In the genomic region with DNA sequence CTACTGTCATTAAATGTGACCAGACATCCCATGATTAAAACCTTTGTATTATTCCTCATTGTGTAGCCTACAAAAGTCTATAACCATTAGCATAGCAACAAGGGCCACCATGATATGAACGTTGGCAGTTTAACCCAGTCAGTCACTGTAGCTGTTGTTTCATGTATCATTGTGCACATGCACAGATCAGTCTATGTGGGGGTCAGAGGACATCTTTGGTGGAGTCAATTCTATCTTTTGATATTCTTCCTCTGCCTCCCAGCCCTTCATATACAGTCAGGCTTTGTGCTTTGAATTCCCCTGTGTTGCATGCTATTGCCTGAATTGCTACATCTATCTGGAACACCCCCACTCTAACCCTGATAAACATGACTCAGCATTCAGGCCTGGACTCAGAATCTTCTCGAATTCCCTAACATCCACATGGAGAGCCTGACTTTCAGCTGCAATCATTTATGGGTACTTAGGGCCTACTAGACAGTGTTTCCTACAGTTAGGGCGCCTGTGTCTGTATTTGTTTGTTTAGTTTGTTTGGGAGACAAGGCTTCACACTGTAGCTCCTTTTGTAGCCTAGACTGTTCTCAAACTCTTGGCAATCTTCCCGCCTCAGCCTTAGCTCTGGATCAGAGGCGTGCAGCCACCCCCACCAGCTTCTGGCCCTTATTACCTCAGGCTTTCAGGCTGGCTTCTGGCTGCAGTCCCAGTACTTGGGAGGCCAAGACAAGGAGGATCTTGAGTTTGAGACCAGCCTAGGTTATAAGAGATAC, we compare ENCODE assay signal across 11 mouse cellular contexts. TPM values are rescaled to one million over a fixed set of nuclear protein-coding genes. Genes with fewer than 3 reads are reported as not detected.
DNase-seq lines count a peak whose midpoint lies in the region; ATAC-seq and TF ChIP-seq lines count a peak whose summit lies in the region.
"Had no signal": no experiment of that assay in that cellular context is flagged by ENCODE, and none has a peak within 500 bp of the region (broad histone marks: within the 10 kb centered on the region; RNA-seq: fewer than 3 reads in every experiment).

No protein-coding gene starts in this region.

- no peak overlapping the region for H3K27ac ChIP-seq in forebrain, embryonic 16.5 days (ENCODE audit: low read length)
- H3K27ac ChIP-seq in forebrain, embryonic 12.5 days = no peak overlapping the region
- H3K27ac ChIP-seq in liver, postnatal 0 days (ENCODE audit: low read depth) = no peak overlapping the region
- H3K27ac ChIP-seq in neural tube, embryonic 15.5 days (replicated peaks) = no peak overlapping the region
- no peak overlapping the region for H3K27ac ChIP-seq in forebrain, postnatal 0 days (ENCODE audit: low read depth, low read length)
- H3K27ac ChIP-seq: embryonic facial prominence, embryonic 12.5 days; limb, embryonic 12.5 days had no signal

- no peak for TF ChIP-seq EP300 in liver, postnatal 0 days (IDR thresholded peaks at IDR 0.05; ENCODE audit: low read depth)

- no peak overlapping the region for H3K4me2 ChIP-seq in forebrain, embryonic 16.5 days (ENCODE audit: low read length)
- H3K4me2 ChIP-seq in forebrain, embryonic 12.5 days = no peak overlapping the region
- H3K4me2 ChIP-seq in liver, postnatal 0 days (ENCODE audit: low read depth, low read length) = no peak overlapping the region
- H3K4me2 ChIP-seq in neural tube, embryonic 15.5 days = no peak overlapping the region
- H3K4me2 ChIP-seq in forebrain, postnatal 0 days (ENCODE audit: low read depth) = no peak overlapping the region
- H3K4me2 ChIP-seq: embryonic facial prominence, embryonic 12.5 days; limb, embryonic 12.5 days had no signal

- 0 out of 2 replicates have a peak, but pooled peaks have one; percentile 20 for ATAC-seq in forebrain, embryonic 16.5 days
- no peak for ATAC-seq in forebrain, embryonic 12.5 days (ENCODE audit: low FRiP score)
- peak; percentile 47 for ATAC-seq in liver, postnatal 0 days
- no peak; the same call in 1 of the 2 replicates for ATAC-seq in neural tube, embryonic 15.5 days (ENCODE audit: low FRiP score)
- no peak; the same call in 1 of the 2 replicates for ATAC-seq in forebrain, postnatal 0 days

- H3K27me3 ChIP-seq in forebrain, embryonic 16.5 days (replicated peaks; ENCODE audit: control insufficient read depth, insufficient read depth, low read length) = no peaks in the 10 kb centered on the region
- H3K27me3 ChIP-seq in forebrain, embryonic 12.5 days = no peaks in the 10 kb centered on the region
- H3K27me3 ChIP-seq in liver, postnatal 0 days (ENCODE audit: insufficient read depth, low read length) = no peaks in the 10 kb centered on the region
- no peaks in the 10 kb centered on the region for H3K27me3 ChIP-seq in neural tube, embryonic 15.5 days (replicated peaks)
- no peaks in the 10 kb centered on the region for H3K27me3 ChIP-seq in forebrain, postnatal 0 days (ENCODE audit: insufficient read depth, low read length)
- H3K27me3 ChIP-seq: CH12.LX; embryonic facial prominence, embryonic 12.5 days; limb, embryonic 12.5 days had no signal

- no peak overlapping the region for H3K9ac ChIP-seq in forebrain, embryonic 16.5 days (replicated peaks; ENCODE audit: low read depth, low read length)
- no peak overlapping the region for H3K9ac ChIP-seq in forebrain, embryonic 12.5 days
- H3K9ac ChIP-seq in liver, postnatal 0 days (replicated peaks) = no peak overlapping the region
- no peak overlapping the region for H3K9ac ChIP-seq in neural tube, embryonic 15.5 days (replicated peaks)
- no peak overlapping the region for H3K9ac ChIP-seq in forebrain, postnatal 0 days
- H3K9ac ChIP-seq: embryonic facial prominence, embryonic 12.5 days; limb, embryonic 12.5 days had no signal

- peak; percentile 67 for DNase-seq in right cerebral cortex, adult 2 months (ENCODE audit: low spot score in 2 of 2)
- no peak for DNase-seq in right cerebral cortex, postnatal 36 days (ENCODE audit: low spot score in 2 of 2)
- peak; percentile 44 to 61 for DNase-seq in frontal cortex, postnatal 10 days (ENCODE audit: low spot score in 2 of 2)
- DNase-seq in liver, postnatal 0 days = no peak
- DNase-seq in forebrain, postnatal 0 days = no peak

- H3K9me3 ChIP-seq in forebrain, embryonic 16.5 days (ENCODE audit: control insufficient read depth, low read length) = no peaks in the 10 kb centered on the region
- no peaks in the 10 kb centered on the region for H3K9me3 ChIP-seq in forebrain, embryonic 12.5 days
- no peaks in the 10 kb centered on the region for H3K9me3 ChIP-seq in liver, postnatal 0 days (ENCODE audit: low read length)
- no peaks in the 10 kb centered on the region for H3K9me3 ChIP-seq in neural tube, embryonic 15.5 days (replicated peaks)
- no peaks in the 10 kb centered on the region for H3K9me3 ChIP-seq in forebrain, postnatal 0 days (ENCODE audit: low read length)
- H3K9me3 ChIP-seq: embryonic facial prominence, embryonic 12.5 days; limb, embryonic 12.5 days had no signal

- no peak for TF ChIP-seq CTCF in liver, postnatal 0 days (IDR thresholded peaks at IDR 0.05; ENCODE audit: low read depth)
- TF ChIP-seq CTCF in forebrain, postnatal 0 days (IDR thresholded peaks at IDR 0.05; ENCODE audit: low read depth) = no peak

- no peaks in the 10 kb centered on the region for H3K36me3 ChIP-seq in forebrain, embryonic 16.5 days (ENCODE audit: control insufficient read depth, insufficient read depth)
- H3K36me3 ChIP-seq in forebrain, embryonic 12.5 days (replicated peaks) = 0 out of 2 replicates have a peak, but pooled peaks cover 6% of the 10 kb centered on the region
- H3K36me3 ChIP-seq in liver, postnatal 0 days (replicated peaks; ENCODE audit: insufficient read depth, low read length) = no peaks in the 10 kb centered on the region
- peaks cover 20% of the 10 kb centered on the region for H3K36me3 ChIP-seq in neural tube, embryonic 15.5 days
- H3K36me3 ChIP-seq in forebrain, postnatal 0 days (ENCODE audit: insufficient read depth) = peaks cover 12% of the 10 kb centered on the region
- H3K36me3 ChIP-seq: embryonic facial prominence, embryonic 12.5 days had no signal

- no peak overlapping the region for H3K4me3 ChIP-seq in forebrain, embryonic 16.5 days (replicated peaks; ENCODE audit: low read length)
- H3K4me3 ChIP-seq in forebrain, embryonic 12.5 days (replicated peaks) = no peak overlapping the region
- no peak overlapping the region for H3K4me3 ChIP-seq in liver, postnatal 0 days (ENCODE audit: low read depth, low read length)
- no peak overlapping the region for H3K4me3 ChIP-seq in neural tube, embryonic 15.5 days (replicated peaks)
- H3K4me3 ChIP-seq in forebrain, postnatal 0 days (ENCODE audit: low read depth, low read length) = no peak overlapping the region
- H3K4me3 ChIP-seq: embryonic facial prominence, embryonic 12.5 days; limb, embryonic 12.5 days had no signal

- H3K4me1 ChIP-seq in forebrain, embryonic 16.5 days (replicated peaks; ENCODE audit: control insufficient read depth, insufficient read depth, low read length) = no peaks in the 10 kb centered on the region
- H3K4me1 ChIP-seq in forebrain, embryonic 12.5 days = no peaks in the 10 kb centered on the region
- H3K4me1 ChIP-seq in liver, postnatal 0 days (ENCODE audit: insufficient read depth) = peaks cover 5% of the 10 kb centered on the region
- no peaks in the 10 kb centered on the region for H3K4me1 ChIP-seq in neural tube, embryonic 15.5 days
- H3K4me1 ChIP-seq in forebrain, postnatal 0 days (ENCODE audit: insufficient read depth) = no peaks in the 10 kb centered on the region
- H3K4me1 ChIP-seq: embryonic facial prominence, embryonic 12.5 days; limb, embryonic 12.5 days had no signal

- WGBS in forebrain, embryonic 16.5 days = 60% methylated on average over 5 of the region's 5 CpGs
- 84% methylated on average over 5 of the region's 5 CpGs for whole genome bisulfite sequencing in forebrain, embryonic 12.5 days
- 66% methylated on average over 5 of the region's 5 CpGs for WGBS in liver, postnatal 0 days (ENCODE audit: insufficient replicate concordance)
- 80% methylated on average over 5 of the region's 5 CpGs for WGBS in neural tube, embryonic 15.5 days
- WGBS in forebrain, postnatal 0 days = 61% methylated on average over 5 of the region's 5 CpGs

RNA-seq across cellular contexts. Expression of a gene that starts 4.3 kb away (rescaled TPM):
- 0.23 TPM in 1 of 2 replicates, not detected in the other for polyA plus RNA-seq in forebrain, embryonic 16.5 days (2015; fragmentation: Nextera tagmentation; extraction: Ambion mirVana)
- polyA plus RNA-seq in forebrain, embryonic 12.5 days (2016; fragmentation: Nextera tagmentation; extraction: Ambion mirVana) = 0.42 and 0.63 TPM in 2 replicates
- polyA plus RNA-seq in liver, postnatal 0 days (2015; fragmentation: Nextera tagmentation; extraction: Ambion mirVana) = not detected in 2 replicates
- polyA plus RNA-seq in neural tube, embryonic 15.5 days (2015; fragmentation: Nextera tagmentation; extraction: Ambion mirVana) = 0.29 TPM in 1 of 2 replicates, not detected in the other
- total RNA-seq in forebrain, postnatal 0 days (2014; rRNA removed) = 0.23 and 0.33 TPM in 2 replicates
- not detected in 2 replicates for polyA plus RNA-seq in forebrain, postnatal 0 days (2015; fragmentation: Nextera tagmentation; extraction: Ambion mirVana)
- total RNA-seq: CH12.LX had no signal

RNA-seq across cellular contexts. Expression of a gene that starts 5.2 kb away (rescaled TPM):
- polyA plus RNA-seq in forebrain, embryonic 16.5 days (2015; fragmentation: Nextera tagmentation; extraction: Ambion mirVana) = 0.27 TPM in 1 of 2 replicates, not detected in the other
- 0.12 and 0.31 TPM in 2 replicates for polyA plus RNA-seq in forebrain, embryonic 12.5 days (2016; fragmentation: Nextera tagmentation; extraction: Ambion mirVana)
- 0.08 TPM in 1 of 2 replicates, not detected in the other for polyA plus RNA-seq in liver, postnatal 0 days (2015; fragmentation: Nextera tagmentation; extraction: Ambion mirVana)
- polyA plus RNA-seq in neural tube, embryonic 15.5 days (2015; fragmentation: Nextera tagmentation; extraction: Ambion mirVana) = 0.13 and 0.18 TPM in 2 replicates
- 0.29 TPM in 1 of 2 replicates, not detected in the other for total RNA-seq in forebrain, postnatal 0 days (2014; rRNA removed)
- polyA plus RNA-seq in forebrain, postnatal 0 days (2015; fragmentation: Nextera tagmentation; extraction: Ambion mirVana) = 0.11 and 0.28 TPM in 2 replicates
- total RNA-seq: CH12.LX had no signal

RNA-seq across cellular contexts. Expression of a gene that starts 14.7 kb away (rescaled TPM):
- 263 and 264 TPM in 2 replicates for polyA plus RNA-seq in forebrain, embryonic 16.5 days (2015; fragmentation: Nextera tagmentation; extraction: Ambion mirVana)
- 96.2 and 98.8 TPM in 2 replicates for polyA plus RNA-seq in forebrain, embryonic 12.5 days (2016; fragmentation: Nextera tagmentation; extraction: Ambion mirVana)
- polyA plus RNA-seq in liver, postnatal 0 days (2015; fragmentation: Nextera tagmentation; extraction: Ambion mirVana) = 2.0 and 2.3 TPM in 2 replicates
- 250 and 346 TPM in 2 replicates for polyA plus RNA-seq in neural tube, embryonic 15.5 days (2015; fragmentation: Nextera tagmentation; extraction: Ambion mirVana)
- 207 and 235 TPM in 2 replicates for total RNA-seq in forebrain, postnatal 0 days (2014; rRNA removed)
- polyA plus RNA-seq in forebrain, postnatal 0 days (2015; fragmentation: Nextera tagmentation; extraction: Ambion mirVana) = 578 and 712 TPM in 2 replicates

RNA-seq across cellular contexts. Expression of a gene that starts 18.1 kb away (rescaled TPM):
- 72.9 and 79.3 TPM in 2 replicates for polyA plus RNA-seq in forebrain, embryonic 16.5 days (2015; fragmentation: Nextera tagmentation; extraction: Ambion mirVana)
- 105 and 110 TPM in 2 replicates for polyA plus RNA-seq in forebrain, embryonic 12.5 days (2016; fragmentation: Nextera tagmentation; extraction: Ambion mirVana)
- 31.7 and 32.3 TPM in 2 replicates for polyA plus RNA-seq in liver, postnatal 0 days (2015; fragmentation: Nextera tagmentation; extraction: Ambion mirVana)
- 46.2 and 55.5 TPM in 2 replicates for polyA plus RNA-seq in neural tube, embryonic 15.5 days (2015; fragmentation: Nextera tagmentation; extraction: Ambion mirVana)
- 55.7 and 68.0 TPM in 2 replicates for total RNA-seq in forebrain, postnatal 0 days (2014; rRNA removed)
- 54.2 and 54.9 TPM in 2 replicates for polyA plus RNA-seq in forebrain, postnatal 0 days (2015; fragmentation: Nextera tagmentation; extraction: Ambion mirVana)

RNA-seq across cellular contexts. Expression of a gene that starts 28.9 kb away (rescaled TPM):
- polyA plus RNA-seq in forebrain, embryonic 16.5 days (2015; fragmentation: Nextera tagmentation; extraction: Ambion mirVana) = 4.2 and 5.6 TPM in 2 replicates
- 12.2 and 12.5 TPM in 2 replicates for polyA plus RNA-seq in forebrain, embryonic 12.5 days (2016; fragmentation: Nextera tagmentation; extraction: Ambion mirVana)
- polyA plus RNA-seq in liver, postnatal 0 days (2015; fragmentation: Nextera tagmentation; extraction: Ambion mirVana) = 2.5 and 3.9 TPM in 2 replicates
- 2.8 and 3.9 TPM in 2 replicates for polyA plus RNA-seq in neural tube, embryonic 15.5 days (2015; fragmentation: Nextera tagmentation; extraction: Ambion mirVana)
- 6.1 and 9.9 TPM in 2 replicates for total RNA-seq in forebrain, postnatal 0 days (2014; rRNA removed)
- 0.54 and 1.5 TPM in 2 replicates for polyA plus RNA-seq in forebrain, postnatal 0 days (2015; fragmentation: Nextera tagmentation; extraction: Ambion mirVana)

Comparison
In these comparisons a context has a peak if more than half of its experiments do, and no peak if none do; other contexts are left out.
1. ATAC-seq: peak in forebrain, embryonic 16.5 days (single experiment) and liver, postnatal 0 days (single experiment); none in forebrain, embryonic 12.5 days (single experiment), neural tube, embryonic 15.5 days (single experiment) and forebrain, postnatal 0 days (single experiment).
2. DNase-seq: peak in right cerebral cortex, adult 2 months (2 of 2) and frontal cortex, postnatal 10 days (2 of 2); none in right cerebral cortex, postnatal 36 days (0 of 2), liver, postnatal 0 days (single experiment) and forebrain, postnatal 0 days (single experiment).
3. RNA of a gene that starts 14.7 kb away (polyA plus RNA-seq): 578 to 712 TPM in forebrain, postnatal 0 days, 250 to 346 TPM in neural tube, embryonic 15.5 days, 263 to 264 TPM in forebrain, embryonic 16.5 days and 96.2 to 98.8 TPM in forebrain, embryonic 12.5 days; 2.0 to 2.3 TPM in liver, postnatal 0 days; every median in the first group is over 10 times any median in the second.